Mouse (Mus musculus): Measurements from ENCODE around the gene Bak1.

Gene Bak1

DNA sequence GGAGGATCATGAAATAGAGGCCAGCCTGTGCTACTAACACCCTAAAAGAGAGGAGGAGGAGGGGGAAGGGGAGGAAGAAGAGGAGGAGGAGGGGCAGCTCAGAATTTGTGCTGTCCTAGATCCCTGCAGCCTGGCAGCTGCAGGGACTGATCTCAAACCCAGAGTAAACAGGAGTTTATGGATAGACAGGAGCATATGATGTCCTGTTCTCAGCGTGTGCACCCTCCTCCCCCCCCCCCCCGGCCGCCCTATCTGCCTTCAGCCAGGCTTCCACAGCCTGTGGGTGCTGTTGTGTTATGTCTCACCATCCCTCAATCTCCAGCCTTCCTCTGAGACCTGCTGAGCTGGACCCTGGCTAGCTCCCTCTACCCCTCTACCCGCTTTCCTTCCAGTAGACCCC, at the start of gene Bak1:
Bak1 (minus strand) TSS at position 101 of the 400 bp plus-strand sequence.
- in situ Hi-C loops (cut with MboI, MseI): no loop called here

DNA sequence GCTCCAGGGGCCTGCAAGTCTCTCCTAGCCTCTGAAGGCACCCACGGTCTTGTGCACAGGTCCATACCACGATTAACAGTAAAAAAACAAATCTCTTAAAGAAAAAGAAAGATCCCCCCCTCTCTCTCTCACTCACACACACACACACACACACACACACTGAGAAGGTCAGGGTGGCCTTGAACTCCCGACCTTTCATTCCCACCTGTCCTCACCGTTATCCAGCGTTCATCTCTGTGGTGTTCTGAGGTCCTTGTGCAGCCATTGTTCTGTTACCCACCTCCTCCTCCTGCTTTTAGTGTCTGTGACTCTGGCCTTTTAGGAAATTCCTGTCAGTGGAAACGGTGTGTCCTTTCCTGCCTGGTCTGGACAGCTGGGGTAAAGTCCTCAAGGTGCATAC, 49.7 kb upstream of the Bak1 start:
- in situ Hi-C loops (cut with MboI, MseI): no loop called here

DNA sequence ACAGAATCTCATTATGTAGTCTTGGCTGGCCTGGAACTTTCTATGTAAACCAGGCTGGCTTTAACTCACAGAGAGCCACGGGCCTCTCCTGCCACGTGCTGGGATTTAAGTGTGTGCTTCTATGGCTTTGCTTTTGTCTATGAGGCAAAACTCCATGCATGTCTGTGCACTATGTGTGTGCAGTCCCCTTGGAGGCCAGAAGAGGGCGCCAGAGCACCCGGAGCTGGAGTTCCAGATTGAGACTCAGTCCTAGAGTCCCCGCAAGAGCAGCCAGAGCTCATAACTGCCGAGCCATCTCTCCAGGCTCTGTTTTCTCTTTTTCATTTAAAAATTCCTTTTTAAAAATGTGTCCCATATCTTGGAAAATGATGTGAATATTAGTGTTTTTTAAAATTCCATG, 49.1 kb upstream of the Bak1 start:
- in situ Hi-C loops (cut with MboI, MseI): no loop called here

DNA sequence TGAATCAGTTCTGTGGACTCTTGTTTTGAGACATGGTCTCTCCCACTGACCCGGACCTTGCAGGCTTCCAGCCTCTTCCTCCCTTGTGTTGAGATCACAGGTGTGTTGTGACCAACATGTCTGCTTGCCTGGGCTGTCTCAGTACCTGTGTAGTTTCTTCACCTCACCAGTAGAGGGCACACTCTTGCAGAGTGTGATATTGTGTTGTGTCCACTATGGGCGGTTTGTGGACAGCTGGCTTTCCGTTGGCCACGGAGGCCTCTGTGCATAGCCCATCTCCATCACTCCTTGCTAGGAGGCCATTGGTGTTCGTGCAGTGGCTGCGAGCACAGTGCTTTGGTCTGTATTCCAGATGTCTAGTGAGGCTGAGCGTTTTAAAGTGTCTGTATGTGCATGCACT, 48.3 kb upstream of the Bak1 start:
- in situ Hi-C loops (cut with MboI, MseI): no loop called here

DNA sequence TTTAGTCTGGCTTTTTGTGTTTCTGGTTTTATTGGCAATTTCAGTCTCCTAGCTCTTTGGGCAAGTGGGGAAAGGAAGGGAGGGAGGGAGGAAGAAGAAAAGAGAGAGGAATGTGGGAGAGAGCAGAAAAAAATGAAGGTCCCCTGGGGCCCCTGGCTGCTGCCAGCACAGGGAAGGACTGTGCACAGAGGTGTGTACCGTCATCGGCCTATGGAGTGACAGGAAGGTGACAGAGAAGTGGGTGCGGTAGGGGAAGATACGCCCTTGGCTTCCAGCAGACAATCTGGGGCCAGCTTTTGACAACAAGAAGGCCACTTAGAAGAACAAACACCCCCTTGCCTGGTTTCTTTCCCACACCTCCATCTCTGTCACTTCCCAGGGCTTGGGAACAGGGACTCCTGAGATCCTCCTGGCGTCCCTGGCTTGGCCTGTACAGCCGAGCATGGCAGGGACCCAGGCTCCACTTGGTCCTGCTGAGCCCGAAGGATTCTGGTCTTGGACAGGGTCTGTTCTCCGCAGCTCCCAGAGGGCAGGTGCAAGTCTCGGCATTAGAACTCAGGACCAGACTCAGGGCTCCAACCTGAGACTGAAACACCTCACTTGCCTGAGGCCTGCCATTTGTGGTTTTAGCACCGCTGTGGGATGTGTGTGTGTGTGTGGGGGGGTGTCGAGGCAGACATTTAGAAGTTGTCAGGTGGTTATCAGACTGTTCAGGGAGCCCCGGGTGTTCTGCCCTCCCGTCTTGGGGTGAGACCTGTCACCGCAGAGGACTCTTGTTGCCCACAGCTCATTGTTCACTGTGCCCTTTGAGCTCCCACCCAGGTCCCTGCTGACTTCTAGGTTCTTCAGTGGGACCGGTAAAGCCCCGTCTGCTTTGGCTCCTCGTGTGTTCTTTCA, 46.3 kb upstream of the Bak1 start:
- in situ Hi-C loops (cut with MboI, MseI): no loop called here

DNA sequence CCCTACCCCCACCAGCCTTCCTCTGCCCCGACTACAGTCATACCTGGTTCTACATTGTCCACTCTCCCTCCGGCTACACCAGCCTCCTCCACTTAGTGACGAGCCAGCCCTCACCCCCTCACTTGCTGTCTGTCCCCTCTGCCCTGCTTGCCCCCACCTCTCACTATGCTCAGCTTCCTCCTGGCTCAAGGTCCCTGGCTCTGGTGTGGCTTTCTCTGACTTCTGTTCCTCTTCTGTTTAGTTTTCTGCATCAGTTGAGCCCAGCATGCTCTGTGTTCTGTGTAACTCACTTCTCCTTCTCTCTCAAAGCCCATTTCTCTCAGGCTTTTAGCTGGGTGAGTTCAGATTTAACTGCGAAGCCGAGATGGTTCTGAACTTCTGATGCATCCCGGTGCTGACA, 45.4 kb upstream of the Bak1 start:
- in situ Hi-C loops (cut with MboI, MseI): no loop called here

DNA sequence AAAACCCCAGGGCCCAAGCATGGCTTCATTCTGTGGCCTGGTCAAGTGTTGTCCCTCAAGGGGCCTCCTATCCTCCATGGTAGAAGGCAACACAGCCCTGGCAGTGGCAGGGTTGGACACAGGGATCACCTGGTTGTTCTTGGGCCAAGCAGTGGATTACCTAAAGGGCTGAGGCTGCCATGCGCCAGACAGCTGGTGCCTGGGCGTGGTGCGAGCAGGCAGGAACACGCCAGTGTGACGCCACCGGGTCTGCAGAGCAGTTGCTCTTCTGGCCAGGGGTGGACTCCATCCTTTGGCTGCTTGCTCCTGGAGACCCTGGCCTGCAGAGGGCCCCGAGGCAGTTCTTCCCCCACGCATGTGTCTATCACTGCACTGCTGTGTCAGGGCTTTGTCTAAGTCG, 45.0 kb upstream of the Bak1 start:
- in situ Hi-C loops (cut with MboI, MseI): no loop called here

DNA sequence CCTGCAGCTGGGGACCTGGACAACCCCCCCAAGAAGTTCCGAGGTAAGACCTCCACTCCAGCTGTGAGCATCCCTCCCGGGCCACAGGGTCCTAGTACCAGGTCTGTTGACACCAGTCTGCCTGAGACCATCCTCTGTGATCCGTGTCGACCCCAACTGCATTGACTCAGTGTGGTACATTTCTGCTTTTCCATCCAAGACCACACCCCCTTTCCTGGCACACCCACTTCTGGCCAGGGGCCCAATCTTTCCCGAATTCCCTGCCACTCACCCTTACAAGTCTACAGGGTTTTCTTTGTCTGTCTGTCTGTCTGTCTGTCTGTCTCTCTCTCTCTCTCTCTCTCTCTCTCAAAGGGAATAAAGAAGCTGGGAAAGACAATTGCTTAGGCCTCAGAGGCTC, 44.3 kb upstream of the Bak1 start:
- in situ Hi-C loops (cut with MboI, MseI): no loop called here

DNA sequence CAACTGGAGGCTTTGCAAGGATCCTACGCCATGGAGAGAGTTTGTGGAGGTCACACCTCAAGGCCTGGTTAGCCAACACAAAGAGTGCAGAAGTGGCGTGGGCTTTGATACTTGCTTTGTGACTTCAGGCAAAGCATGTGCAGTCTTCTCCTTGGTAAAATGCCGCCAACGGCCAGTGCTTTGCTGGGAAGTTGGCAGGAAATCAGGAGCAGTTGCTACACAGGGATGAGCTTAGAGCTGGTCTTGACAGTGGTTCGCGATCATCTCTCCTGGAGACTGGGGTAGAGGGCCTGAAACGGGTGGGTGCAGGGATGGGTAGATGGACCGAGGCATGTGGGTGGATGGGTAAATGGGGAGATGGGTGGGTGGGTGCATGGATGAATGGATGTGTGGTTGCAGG, 43.6 kb upstream of the Bak1 start:
- in situ Hi-C loops (cut with MboI, MseI): no loop called here

DNA sequence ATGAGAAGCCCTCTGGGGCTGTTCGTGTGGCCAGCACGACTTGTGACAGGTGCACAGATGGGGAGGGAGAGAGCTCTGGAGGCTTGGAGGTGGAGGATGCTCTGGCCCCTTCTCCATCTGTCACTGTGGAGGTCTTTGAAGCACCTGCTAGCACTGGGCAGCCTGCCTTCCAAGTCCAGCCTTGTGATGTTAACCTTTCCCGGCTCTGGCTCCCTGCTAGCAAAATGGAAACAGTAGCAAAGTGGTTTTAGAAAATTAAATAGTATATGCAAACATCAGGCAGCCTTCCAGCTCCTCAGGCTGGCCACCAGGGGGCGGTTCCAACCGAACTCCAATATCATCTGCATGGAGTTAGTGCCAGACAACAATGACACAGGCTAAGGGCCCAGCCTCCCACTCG, 42.8 kb upstream of the Bak1 start:
- in situ Hi-C loops (cut with MboI, MseI): no loop called here

DNA sequence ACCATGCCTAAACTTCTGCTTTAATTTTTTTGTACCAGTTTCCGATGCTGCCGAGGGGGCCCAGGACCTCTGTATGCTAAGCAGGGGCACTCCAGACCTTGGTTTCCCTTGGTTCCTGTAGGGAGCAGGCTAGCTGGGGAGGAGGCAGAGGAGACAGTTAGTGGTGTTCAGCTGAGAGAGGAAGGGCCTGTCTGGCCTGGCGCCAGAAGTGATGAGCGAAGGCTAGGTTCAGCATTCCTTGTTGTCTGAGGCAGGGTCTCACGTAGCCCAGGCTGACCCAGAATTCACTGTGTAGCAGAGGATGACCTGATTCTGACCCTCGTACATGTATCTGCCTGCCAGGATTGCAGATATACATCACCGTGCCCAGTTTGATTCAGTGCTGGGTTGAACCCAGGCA, 42.1 kb upstream of the Bak1 start:
- in situ Hi-C loops (cut with MboI, MseI): no loop called here

DNA sequence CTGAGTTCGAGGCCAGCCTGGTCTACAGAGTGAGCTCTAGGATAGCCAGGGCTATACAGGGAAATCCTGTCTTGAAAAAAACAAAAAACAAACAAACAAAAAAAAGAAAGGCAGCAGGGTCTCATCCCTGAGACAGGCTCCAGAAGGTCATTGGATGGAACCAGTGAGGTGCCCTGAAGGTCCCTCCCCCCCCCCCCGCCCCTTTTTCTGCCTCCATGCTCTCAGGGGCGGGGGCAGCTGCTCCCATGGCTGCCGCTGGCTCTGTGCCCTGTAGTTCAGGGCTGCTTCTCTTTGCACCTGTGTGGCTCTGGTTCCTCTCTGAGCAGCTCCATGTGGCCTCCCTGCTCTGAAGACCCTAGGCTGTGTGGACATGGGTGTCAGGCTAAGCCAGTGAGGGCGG, 40.3 kb upstream of the Bak1 start:
- in situ Hi-C loops (cut with MboI, MseI): no loop called here

DNA sequence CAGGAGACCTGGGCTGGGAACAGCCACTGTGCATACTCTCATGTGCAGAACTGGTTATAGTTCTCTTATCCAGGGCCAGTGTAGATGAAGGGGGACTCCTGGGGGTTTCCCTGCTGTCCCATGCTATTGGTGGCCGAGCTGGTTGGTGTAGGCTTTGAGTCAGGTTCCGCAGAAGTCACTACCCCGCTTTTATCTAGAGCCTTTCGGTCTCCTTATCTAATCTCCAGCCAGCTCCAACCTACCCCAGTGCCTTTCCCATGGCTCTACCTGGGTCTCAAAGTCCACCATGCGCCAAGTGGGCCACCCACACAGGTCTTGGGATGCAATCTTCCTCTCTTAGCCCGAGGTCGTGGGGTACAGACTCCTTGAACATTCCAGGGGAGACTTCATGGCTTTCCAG, 37.3 kb upstream of the Bak1 start:
- in situ Hi-C loops (cut with MboI, MseI): no loop called here

DNA sequence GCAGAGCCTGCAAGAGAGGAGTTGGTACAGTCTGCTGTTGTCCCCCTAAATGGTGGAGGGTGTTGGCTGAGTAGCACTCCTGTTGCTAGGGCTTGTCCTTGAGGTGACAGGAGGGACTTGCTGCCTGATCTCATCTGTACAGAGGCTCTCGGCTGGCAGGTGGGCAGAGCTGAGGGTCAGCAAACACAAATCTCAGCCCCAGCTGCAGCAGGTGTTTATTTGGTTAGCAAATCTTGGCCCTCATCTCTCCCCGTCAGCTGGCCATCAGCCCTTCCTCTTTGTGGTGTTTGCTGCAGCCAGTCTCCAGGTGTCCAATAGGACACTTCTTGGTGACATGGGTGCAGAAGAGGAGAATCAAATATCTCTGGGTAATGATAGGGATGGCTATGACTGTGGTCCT, 35.4 kb upstream of the Bak1 start:
- in situ Hi-C loops (cut with MboI, MseI): no loop called here

DNA sequence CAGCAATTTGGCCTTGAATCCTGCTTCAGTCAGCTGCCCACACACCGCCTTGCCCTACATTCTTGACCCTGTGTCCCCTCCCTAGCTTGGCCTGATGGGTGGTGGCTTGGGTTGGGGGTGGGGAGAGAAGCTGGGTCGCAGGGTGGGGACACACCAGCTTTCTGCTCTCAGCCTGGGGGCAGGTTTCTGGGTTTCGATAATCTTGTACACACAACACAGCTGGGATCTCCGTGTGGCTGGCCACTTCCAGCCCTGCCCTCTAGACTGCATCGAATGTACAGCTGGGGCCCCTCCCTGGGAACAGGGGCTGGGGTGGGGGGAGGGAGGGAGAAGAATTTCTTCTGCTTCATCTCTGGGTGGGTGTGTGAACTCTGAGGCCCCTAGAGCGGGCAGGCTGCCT, 34.9 kb upstream of the Bak1 start:
- in situ Hi-C loops (cut with MboI, MseI): no loop called here

DNA sequence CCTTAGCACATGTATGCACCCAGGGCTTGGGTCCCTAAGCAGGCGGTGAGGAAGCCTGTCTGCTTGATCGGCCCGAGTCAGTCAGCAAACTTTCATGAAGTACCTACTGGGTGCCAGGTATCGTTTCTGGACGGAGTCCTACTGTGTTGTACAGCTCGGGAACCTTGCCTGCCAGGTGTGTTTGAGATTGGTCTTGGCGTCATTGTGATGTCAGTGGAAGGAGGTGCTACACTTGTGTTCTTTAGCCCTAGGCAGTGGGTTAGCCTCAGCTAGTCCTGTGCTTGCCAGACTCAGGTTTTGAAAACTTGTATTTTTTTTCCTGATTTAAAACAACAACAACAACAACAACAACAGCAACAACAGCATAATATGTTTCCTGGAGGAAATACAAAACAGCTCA, 33.9 kb upstream of the Bak1 start:
- in situ Hi-C loops (cut with MboI, MseI): no loop called here

DNA sequence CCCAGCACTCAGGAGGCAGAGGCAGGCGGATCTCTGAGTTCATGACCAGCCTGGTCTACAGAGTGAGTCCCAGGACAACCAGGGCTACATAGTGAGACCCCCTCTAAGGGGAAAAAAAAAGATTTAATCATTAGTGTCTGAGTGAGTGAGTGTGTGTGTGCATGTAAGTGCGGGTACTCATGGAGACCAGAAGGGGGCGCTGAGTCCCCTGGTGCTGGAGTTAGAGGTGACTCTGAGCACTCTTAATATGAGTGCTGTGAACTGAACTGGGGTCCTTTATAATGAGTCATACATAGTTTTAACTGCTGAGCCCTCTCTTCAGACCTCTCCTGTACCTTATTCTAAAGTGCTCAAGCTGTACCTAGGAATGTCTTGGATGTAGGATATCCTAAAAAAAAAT, 32.9 kb upstream of the Bak1 start:
- in situ Hi-C loops (cut with MboI, MseI): no loop called here

DNA sequence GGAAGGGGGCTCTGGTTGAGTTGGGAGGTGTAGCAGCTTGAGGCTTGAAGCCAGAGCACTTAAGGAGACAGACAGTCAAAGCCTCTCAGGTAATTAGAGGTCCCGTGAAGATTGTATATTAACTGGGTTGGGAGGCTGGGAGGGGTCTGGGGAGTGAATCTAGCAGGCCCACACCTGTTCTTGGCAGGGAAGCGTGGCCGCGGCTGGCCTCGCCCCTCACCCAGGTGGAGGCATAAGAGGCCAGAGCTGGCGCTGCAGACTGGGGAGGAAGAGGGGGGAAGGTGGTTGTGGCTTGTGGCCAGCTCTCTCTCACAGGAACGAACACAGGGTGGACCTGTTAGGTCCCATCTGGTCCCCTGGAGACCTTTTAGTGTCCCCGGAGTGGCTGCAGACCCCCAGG, 31.9 kb upstream of the Bak1 start:
- in situ Hi-C loops (cut with MboI, MseI): no loop called here

DNA sequence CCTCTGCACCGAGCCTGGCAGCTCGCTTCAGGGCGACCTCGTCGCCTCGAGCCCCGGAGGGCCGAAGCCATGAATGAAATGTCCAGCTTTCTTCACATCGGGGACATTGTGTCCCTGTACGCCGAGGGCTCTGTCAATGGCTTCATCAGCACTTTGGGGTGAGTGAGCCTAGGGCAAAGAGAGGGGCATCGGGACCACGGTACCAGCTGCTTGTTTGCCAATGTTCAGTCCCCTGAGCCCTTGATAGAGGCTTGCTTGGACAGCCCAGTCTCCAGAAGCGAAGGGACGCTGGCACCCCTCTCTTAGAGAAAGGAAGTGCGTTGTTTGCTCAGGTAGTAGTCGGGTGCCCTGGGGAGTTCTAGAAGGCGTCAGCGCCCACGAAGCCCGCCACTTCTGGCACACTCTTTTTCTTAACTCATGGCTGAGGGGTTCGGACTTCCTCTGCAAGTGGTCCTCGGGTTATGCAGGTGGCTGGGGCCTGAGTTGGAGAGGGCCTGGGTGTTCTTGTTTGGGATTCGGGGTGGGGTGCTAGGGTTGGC, 28.8 kb upstream of the Bak1 start:
- in situ Hi-C loops (cut with MboI, MseI): no loop called here

DNA sequence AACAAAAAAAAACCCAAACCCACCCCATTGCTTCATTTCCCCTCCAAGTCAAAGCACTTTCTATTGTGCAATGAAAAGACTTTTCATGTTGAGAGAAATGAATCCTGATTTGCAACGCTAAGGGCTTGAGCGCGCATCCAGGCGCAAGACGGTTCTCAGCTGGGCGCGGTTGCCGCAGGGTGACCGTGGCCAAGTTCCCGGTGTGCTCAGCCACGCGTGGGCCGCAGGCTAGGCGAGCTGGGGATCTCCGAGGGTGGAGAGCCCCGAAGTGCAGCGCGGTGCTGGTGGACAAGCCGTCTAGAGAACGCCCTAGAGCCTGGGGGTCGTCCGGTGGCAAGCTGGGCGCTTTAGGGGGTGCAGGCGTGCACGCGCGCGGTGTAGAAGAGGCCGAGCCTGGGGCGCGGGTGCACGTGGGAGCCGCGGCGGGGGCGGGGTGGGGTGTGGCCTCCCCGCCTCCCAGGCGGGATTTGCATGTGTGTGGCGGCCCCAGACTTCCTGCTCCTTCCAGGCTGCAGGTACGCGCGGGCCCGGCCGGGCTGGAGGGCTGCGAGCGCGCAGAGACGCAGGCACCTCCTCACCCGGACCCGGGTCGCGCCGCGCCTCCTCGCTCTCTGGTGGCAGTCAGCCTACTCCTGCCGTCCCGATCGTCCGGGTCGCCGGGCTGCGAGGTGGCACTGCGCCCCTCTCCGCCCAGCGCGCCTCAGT, 28.2 kb upstream of the Bak1 start, which contains the start of gene Itpr3:
Itpr3 (plus strand) TSS at position 493 of the 705 bp plus-strand sequence.
- in situ Hi-C loops (cut with MboI, MseI): no loop called here

DNA sequence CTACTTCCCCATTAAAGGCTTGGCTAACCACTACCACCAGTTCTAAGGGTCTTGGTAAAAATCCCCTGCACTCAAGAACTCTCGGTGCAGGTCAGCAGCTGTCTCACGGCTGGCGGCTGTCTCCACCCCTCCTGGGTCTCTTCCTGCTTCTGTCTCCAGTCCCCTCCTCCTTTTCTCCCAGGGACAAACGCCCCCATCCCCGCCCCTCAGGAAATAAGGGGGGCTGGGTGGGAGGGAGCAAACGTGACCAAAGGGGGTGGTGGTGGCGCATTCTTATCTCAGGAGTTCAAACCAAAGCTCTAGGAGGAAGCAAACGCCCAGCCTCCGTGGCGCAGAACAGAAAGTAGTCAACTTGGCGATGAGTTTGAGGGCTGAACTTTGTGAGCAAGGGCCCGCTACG, 27.4 kb upstream of the Bak1 start:
- in situ Hi-C loops (cut with MboI, MseI): no loop called here

DNA sequence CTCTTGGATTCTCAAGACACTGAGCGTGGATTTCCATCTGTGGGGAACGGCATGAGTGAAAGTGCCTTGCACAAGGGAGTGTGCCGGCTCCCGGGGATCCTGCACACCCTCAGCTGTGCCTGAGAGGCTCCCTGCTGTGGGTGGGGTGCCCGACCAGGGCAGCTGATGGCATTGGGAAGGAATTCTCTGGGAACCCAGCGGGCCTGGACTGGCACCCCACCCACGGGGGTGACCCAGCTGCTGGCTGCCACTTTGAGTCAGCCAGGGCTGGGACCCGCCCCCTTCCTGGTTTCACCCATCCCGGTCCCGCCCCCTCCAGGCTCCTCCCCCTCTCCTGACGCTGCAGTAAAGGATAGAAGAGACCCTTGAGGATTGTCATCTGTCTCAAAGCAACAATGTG, 22.7 kb upstream of the Bak1 start:
- in situ Hi-C loops (cut with MboI, MseI): no loop called here

DNA sequence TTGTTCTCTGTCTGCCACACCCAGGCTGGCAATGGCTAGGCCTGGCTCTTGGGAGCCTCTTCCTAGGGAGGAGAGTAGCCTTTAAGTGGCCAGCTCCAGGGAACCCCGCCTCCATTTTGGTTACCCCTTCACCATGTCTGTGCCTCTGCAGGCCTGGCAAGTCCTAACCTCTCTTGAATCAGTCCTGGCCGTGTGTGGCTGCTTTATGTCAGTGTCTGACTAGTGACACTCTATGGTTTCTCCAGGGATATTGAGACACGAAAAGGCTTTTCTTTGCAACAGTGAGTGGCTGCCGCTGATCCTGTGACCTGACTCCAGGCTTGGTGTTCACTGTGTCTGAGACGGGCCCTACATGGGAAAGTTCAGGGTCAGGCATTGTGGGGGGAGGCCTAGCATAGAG, 22.0 kb upstream of the Bak1 start:
- in situ Hi-C loops (cut with MboI, MseI): no loop called here

Measured in T-helper 1 cell (primary cell).